8 mouse cellular contexts compared by ENCODE assay signal in the genomic region with DNA sequence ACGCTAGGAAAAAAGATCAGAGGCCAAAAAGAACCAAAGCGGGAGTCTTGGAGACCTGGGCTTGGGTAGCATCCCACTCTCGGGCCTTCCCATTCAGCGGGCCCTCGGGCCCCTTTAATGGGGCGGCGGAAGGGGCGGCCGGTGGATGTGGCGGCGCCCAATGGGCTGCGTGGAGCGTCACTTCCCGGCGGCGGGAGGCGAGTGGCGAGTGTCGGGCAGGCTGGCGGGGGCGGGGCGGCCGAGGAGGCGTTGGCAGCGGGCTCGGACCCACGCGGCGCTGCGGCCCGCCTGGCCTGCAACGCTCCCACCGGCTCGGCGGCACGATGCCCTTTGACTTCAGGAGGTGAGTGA. TPM values are rescaled to one million over a fixed set of nuclear protein-coding genes. Genes with fewer than 3 reads are reported as not detected.
DNase-seq lines count a peak whose midpoint lies in the region; ATAC-seq and TF ChIP-seq lines count a peak whose summit lies in the region.

Gene Ergic1 (plus strand): TSS at position 200 of the 351 bp plus-strand sequence.

- H3K27ac ChIP-seq in forebrain, embryonic 14.5 days (ENCODE audit: low read depth, low read length), result peak within 1 kb of the TSS; percentile 58
- H3K27ac ChIP-seq in liver, embryonic 15.5 days (replicated peaks), result peak within 1 kb of the TSS; percentile 62
- H3K27ac ChIP-seq in neural tube, embryonic 11.5 days (ENCODE audit: low read depth, low read length), result peak within 1 kb of the TSS; percentile 65; the same call in 1 of the 2 replicates
- peak within 1 kb of the TSS; percentile 83 for H3K27ac ChIP-seq in stomach, embryonic 16.5 days (ENCODE audit: low read length)

- under 1% methylated on average over 34 of the region's 36 CpGs for WGBS in forebrain, embryonic 14.5 days
- WGBS in liver, embryonic 15.5 days (ENCODE audit: insufficient replicate concordance), result under 1% methylated on average over 36 of the region's 36 CpGs
- WGBS in neural tube, embryonic 11.5 days, result under 1% methylated on average over 24 of the region's 36 CpGs
- WGBS in stomach, embryonic 16.5 days, result under 1% methylated on average over 36 of the region's 36 CpGs

- peak within 1 kb of the TSS; percentile 85 for H3K4me3 ChIP-seq in E14TG2a.4 (replicated peaks; ENCODE audit: low read length)
- H3K4me3 ChIP-seq in forebrain, embryonic 14.5 days (ENCODE audit: low read depth, low read length), result peak within 1 kb of the TSS; percentile 73
- H3K4me3 ChIP-seq in liver, embryonic 15.5 days (replicated peaks), result peak within 1 kb of the TSS; percentile 65
- peak within 1 kb of the TSS; percentile 67 for H3K4me3 ChIP-seq in neural tube, embryonic 11.5 days (ENCODE audit: low read depth, low read length)
- H3K4me3 ChIP-seq in stomach, embryonic 16.5 days (replicated peaks; ENCODE audit: low read length), result peak within 1 kb of the TSS; percentile 80

- intact Hi-C loops in heart, postnatal 10 days (cut with DNase I), result no loop called here

- peak; percentile 88 for ATAC-seq in cerebellum, adult (ENCODE audit: insufficient number of reproducible peaks, low FRiP score, low TSS enrichment)
- ATAC-seq in forebrain, embryonic 14.5 days, result peak; percentile 99
- peak; percentile 89 for ATAC-seq in liver, embryonic 15.5 days (ENCODE audit: insufficient read depth)
- peak; percentile 89 for ATAC-seq in neural tube, embryonic 11.5 days (ENCODE audit: insufficient read depth, low FRiP score, low TSS enrichment)
- peak; percentile 94 for ATAC-seq in stomach, embryonic 16.5 days (ENCODE audit: insufficient read depth, low FRiP score)

- peaks cover 51% of the 10 kb centered on the region for H3K4me1 ChIP-seq in E14TG2a.4 (replicated peaks; ENCODE audit: low read depth, low read length)
- peaks cover 19% of the 10 kb centered on the region for H3K4me1 ChIP-seq in forebrain, embryonic 14.5 days (ENCODE audit: control insufficient read depth, insufficient read depth, low read length)
- H3K4me1 ChIP-seq in liver, embryonic 15.5 days (replicated peaks), result peaks cover 50% of the 10 kb centered on the region
- peaks cover 11% of the 10 kb centered on the region for H3K4me1 ChIP-seq in neural tube, embryonic 11.5 days (ENCODE audit: control insufficient read depth, insufficient read depth, low read length)
- peaks cover 23% of the 10 kb centered on the region for H3K4me1 ChIP-seq in stomach, embryonic 16.5 days (ENCODE audit: control insufficient read depth, insufficient read depth, low read length)

- peak; percentile 94 for DNase-seq in forebrain, embryonic 14.5 days (ENCODE audit: low spot score)
- DNase-seq in heart, postnatal 10 days, result peak; percentile 94 to 95
- peak; percentile 95 to 97 for DNase-seq in kidney, postnatal 4 days
- peak; percentile 92 for DNase-seq in neural tube, embryonic 11.5 days (ENCODE audit: low spot score)

- H3K36me3 ChIP-seq in E14TG2a.4 (ENCODE audit: insufficient read depth, low read length), result peaks cover 26% of the 10 kb centered on the region
- peaks cover 15% of the 10 kb centered on the region; the same call in 1 of the 2 replicates for H3K36me3 ChIP-seq in forebrain, embryonic 14.5 days (ENCODE audit: control insufficient read depth, insufficient read depth, low read length)
- 0 out of 2 replicates have a peak, but pooled peaks cover 7% of the 10 kb centered on the region for H3K36me3 ChIP-seq in liver, embryonic 15.5 days (replicated peaks)
- 0 out of 2 replicates have a peak, but pooled peaks cover 2% of the 10 kb centered on the region for H3K36me3 ChIP-seq in neural tube, embryonic 11.5 days (ENCODE audit: control insufficient read depth, insufficient read depth, low read length)
- no peaks in the 10 kb centered on the region for H3K36me3 ChIP-seq in stomach, embryonic 16.5 days (ENCODE audit: control insufficient read depth, insufficient read depth, low read length)

- peak within 1 kb of the TSS; percentile 94 for H3K9ac ChIP-seq in forebrain, embryonic 14.5 days (ENCODE audit: low read length)
- H3K9ac ChIP-seq in liver, embryonic 15.5 days, result peak within 1 kb of the TSS; percentile 61
- peak within 1 kb of the TSS; percentile 87 for H3K9ac ChIP-seq in neural tube, embryonic 11.5 days (ENCODE audit: low read length)
- H3K9ac ChIP-seq in stomach, embryonic 16.5 days (ENCODE audit: low read length), result peak within 1 kb of the TSS; percentile 95

- H3K9me3 ChIP-seq in E14TG2a.4 (ENCODE audit: low read length), result no peaks in the 10 kb centered on the region
- no peaks in the 10 kb centered on the region; the same call in 1 of the 2 replicates for H3K9me3 ChIP-seq in forebrain, embryonic 14.5 days (replicated peaks; ENCODE audit: control insufficient read depth, low read length)
- no peaks in the 10 kb centered on the region for H3K9me3 ChIP-seq in liver, embryonic 15.5 days (replicated peaks)
- H3K9me3 ChIP-seq in neural tube, embryonic 11.5 days (ENCODE audit: control insufficient read depth, low read length), result no peaks in the 10 kb centered on the region
- H3K9me3 ChIP-seq in stomach, embryonic 16.5 days (replicated peaks; ENCODE audit: control insufficient read depth, low read length), result peaks cover 5% of the 10 kb centered on the region; the same call in 1 of the 2 replicates

- peak within 1 kb of the TSS; percentile 94 for H3K4me2 ChIP-seq in forebrain, embryonic 14.5 days (ENCODE audit: low read length)
- peak within 1 kb of the TSS; percentile 91 for H3K4me2 ChIP-seq in liver, embryonic 15.5 days
- peak within 1 kb of the TSS; percentile 95 for H3K4me2 ChIP-seq in neural tube, embryonic 11.5 days (ENCODE audit: low read depth)
- H3K4me2 ChIP-seq in stomach, embryonic 16.5 days (ENCODE audit: low read depth, low read length), result peak within 1 kb of the TSS; percentile 92

- no peak for TF ChIP-seq CTCF in E14TG2a.4 (conservative IDR thresholded peaks at IDR 0.05; ENCODE audit: low read length)

- peaks cover 3% of the 10 kb centered on the region; the same call in 1 of the 2 replicates for H3K27me3 ChIP-seq in E14TG2a.4 (ENCODE audit: insufficient read depth, low read length)
- H3K27me3 ChIP-seq in forebrain, embryonic 14.5 days (replicated peaks; ENCODE audit: control insufficient read depth, insufficient read depth, low read length), result no peaks in the 10 kb centered on the region
- H3K27me3 ChIP-seq in liver, embryonic 15.5 days, result peaks cover 6% of the 10 kb centered on the region; the same call in 1 of the 2 replicates
- H3K27me3 ChIP-seq in neural tube, embryonic 11.5 days (ENCODE audit: control insufficient read depth, insufficient read depth, low read length), result no peaks in the 10 kb centered on the region
- no peaks in the 10 kb centered on the region for H3K27me3 ChIP-seq in stomach, embryonic 16.5 days (ENCODE audit: control insufficient read depth, insufficient read depth, low read length)

RNA-seq across cellular contexts. Expression of gene Ergic1, which starts in this region (rescaled TPM):
- polyA plus RNA-seq in forebrain, embryonic 14.5 days (2014; fragmentation: Nextera tagmentation; extraction: Ambion mirVana), result 126 and 134 TPM in 2 replicates
- 10 to 100 TPM; 84.4 to 87.8 TPM for total RNA-seq in heart, postnatal 10 days (2021)
- 33.8 and 35.7 TPM in 2 replicates for polyA plus RNA-seq in liver, embryonic 15.5 days (2015; fragmentation: Nextera tagmentation; extraction: Ambion mirVana)
- polyA plus RNA-seq in neural tube, embryonic 11.5 days (2014; fragmentation: Nextera tagmentation; extraction: Ambion mirVana), result 121 and 126 TPM in 2 replicates
- polyA plus RNA-seq in stomach, embryonic 16.5 days (2015; fragmentation: Nextera tagmentation; extraction: Ambion mirVana), result 111 and 116 TPM in 2 replicates

Comparison
In these comparisons a context has a peak if more than half of its experiments do, and no peak if none do; other contexts are left out.
1. Peak in every context shown above with its lines: DNase-seq, ATAC-seq, H3K4me3 ChIP-seq and H3K27ac ChIP-seq.